Mouse (Mus musculus): ENCODE results near the gene Lrba. TPM values are rescaled to one million over a fixed set of nuclear protein-coding genes. Genes with fewer than 3 reads are reported as not detected.

Lrba gene
- polyA plus RNA-seq, 1 experiment = 5.4 TPM

DNA sequence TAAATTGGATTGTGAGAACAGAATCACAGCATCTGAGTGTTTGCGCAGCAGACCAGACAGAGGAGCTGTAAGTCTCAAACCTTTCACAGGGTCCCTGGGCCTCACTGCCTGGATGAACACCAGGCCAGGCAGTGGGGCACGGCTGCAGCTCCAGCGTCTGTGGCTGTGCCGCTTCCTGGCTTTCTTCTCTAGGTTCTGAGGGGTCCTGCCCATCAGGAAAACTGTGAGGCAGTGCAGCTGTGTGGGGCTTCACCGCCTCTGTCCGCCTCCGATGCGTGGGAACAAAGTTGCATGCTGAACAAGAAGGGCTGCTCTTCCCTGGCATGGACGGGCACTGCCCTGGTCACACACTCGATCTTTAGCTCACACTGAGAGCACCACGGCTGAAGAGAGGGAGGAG, 560.5 kb downstream of the Lrba start:
- no peak for TF ChIP-seq CTCF (IDR thresholded peaks at IDR 0.05; ENCODE audit: control insufficient read depth, insufficient read depth, insufficient replicate concordance, low read depth, low read length)
- no peak for TF ChIP-seq POLR2A (IDR thresholded peaks at IDR 0.05; ENCODE audit: control insufficient read depth, low read depth, low read length)
- Histone ChIP-seq H3K4me3 (ENCODE audit: control insufficient read depth, low read depth, low read length) (no peak overlapping the region), H3K27ac (ENCODE audit: control insufficient read depth, insufficient read depth, low read depth, low read length) (no peak overlapping the region), H3K4me1 (ENCODE audit: control insufficient read depth, insufficient read depth, low read length) (no peaks in the 10 kb centered on the region), H3K36me3 (ENCODE audit: control insufficient read depth, insufficient read depth, low read length) (no peaks in the 10 kb centered on the region), H3K27me3 (ENCODE audit: control insufficient read depth, insufficient read depth, low read length) (no peaks in the 10 kb centered on the region)

DNA sequence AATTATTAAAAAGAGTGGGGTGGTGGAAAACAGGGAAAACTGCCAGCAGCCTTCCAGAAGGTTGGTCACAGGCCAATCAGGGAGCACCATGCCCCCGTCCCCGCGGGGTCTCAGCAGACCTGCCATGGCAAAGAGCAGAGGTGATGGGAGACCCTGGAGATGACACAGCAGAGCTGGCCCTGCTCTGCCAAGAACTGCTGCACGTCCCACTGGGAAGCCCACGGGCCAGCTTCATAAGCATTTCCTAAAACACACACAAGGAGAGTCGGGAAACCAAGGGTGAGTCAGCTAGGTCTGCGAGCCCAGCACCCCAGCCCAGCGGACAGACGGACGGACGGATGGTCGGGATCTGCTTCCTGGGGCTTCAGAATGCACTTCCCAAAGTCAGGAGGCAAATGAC, 561.8 kb downstream of the Lrba start:
- Histone ChIP-seq H3K4me1 (ENCODE audit: control insufficient read depth, insufficient read depth, low read length) (no peaks in the 10 kb centered on the region), H3K27me3 (ENCODE audit: control insufficient read depth, insufficient read depth, low read length) (no peaks in the 10 kb centered on the region), H3K4me3 (ENCODE audit: control insufficient read depth, low read depth, low read length) (no peak overlapping the region), H3K27ac (ENCODE audit: control insufficient read depth, insufficient read depth, low read depth, low read length) (no peak overlapping the region), H3K36me3 (ENCODE audit: control insufficient read depth, insufficient read depth, low read length) (no peaks in the 10 kb centered on the region)
- TF ChIP-seq POLR2A (IDR thresholded peaks at IDR 0.05; ENCODE audit: control insufficient read depth, low read depth, low read length) (no peak), CTCF (IDR thresholded peaks at IDR 0.05; ENCODE audit: control insufficient read depth, insufficient read depth, insufficient replicate concordance, low read depth, low read length) (no peak)

DNA sequence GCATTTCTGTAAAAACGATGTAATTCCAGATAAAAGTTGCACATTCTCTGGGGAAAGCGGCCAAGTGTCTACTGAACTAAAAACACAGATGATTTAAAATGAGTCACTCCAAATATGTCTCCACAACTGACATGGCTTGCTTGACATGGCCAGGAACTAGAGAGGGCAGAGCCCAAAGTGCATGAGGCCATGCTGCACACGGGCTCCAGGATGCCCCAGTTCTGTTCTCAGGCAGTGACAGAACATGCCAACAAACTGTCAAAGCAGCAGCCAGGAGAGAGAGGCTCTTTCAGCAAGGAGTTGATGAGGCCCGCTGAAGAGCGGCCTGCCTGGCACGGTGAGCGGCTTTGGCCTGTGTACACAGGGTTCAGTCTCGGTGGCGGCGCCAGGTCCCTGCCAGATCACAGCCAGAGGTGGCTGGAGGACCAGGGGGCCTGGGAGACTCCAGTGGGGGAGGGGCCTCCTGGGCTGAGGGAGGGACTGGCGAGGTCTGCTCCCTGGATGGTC, 562.4 kb downstream of the Lrba start:
- Histone ChIP-seq H3K4me1 (ENCODE audit: control insufficient read depth, insufficient read depth, low read length) (no peaks in the 10 kb centered on the region), H3K36me3 (ENCODE audit: control insufficient read depth, insufficient read depth, low read length) (no peaks in the 10 kb centered on the region), H3K27me3 (ENCODE audit: control insufficient read depth, insufficient read depth, low read length) (no peaks in the 10 kb centered on the region), H3K27ac (ENCODE audit: control insufficient read depth, insufficient read depth, low read depth, low read length) (no peak overlapping the region), H3K4me3 (ENCODE audit: control insufficient read depth, low read depth, low read length) (no peak overlapping the region)
- TF ChIP-seq POLR2A (IDR thresholded peaks at IDR 0.05; ENCODE audit: control insufficient read depth, low read depth, low read length) (no peak), CTCF (IDR thresholded peaks at IDR 0.05; ENCODE audit: control insufficient read depth, insufficient read depth, insufficient replicate concordance, low read depth, low read length) (no peak)

DNA sequence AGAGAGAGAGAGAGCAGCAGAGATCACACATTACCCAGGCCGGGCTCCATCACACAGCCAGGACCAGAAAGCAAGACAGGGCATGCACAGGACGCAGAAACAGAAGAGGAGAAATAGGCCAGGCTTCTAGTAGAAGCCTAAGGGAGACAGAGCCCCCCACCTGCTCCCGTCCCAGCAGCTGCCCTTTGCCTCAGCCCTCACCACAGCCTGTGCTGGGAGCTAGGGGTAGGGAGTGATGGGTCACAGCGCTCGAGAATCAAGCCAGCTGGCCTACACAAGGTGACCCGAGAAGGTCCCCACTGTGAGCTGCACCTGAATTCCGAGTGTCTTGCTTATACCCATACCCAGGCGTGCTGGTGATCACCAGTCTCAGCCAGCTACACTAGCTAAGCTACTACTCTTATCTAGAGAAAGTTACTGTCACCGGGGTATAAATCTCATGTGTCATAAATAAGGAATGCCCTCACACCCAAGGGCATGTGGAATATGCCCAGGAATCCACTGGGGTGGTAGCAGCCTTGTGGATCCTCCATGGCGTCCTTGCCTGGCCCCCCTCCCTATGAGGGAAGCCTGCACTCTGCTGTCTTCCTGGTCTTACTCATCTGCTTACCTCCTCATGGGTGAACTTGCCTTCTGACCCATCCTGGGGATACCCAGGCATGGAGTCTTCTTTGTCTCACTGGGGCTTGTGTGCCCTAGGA, 563.1 kb downstream of the Lrba start:
- Histone ChIP-seq H3K4me3 (ENCODE audit: control insufficient read depth, low read depth, low read length) (no peak overlapping the region), H3K36me3 (ENCODE audit: control insufficient read depth, insufficient read depth, low read length) (no peaks in the 10 kb centered on the region), H3K27me3 (ENCODE audit: control insufficient read depth, insufficient read depth, low read length) (no peaks in the 10 kb centered on the region), H3K27ac (ENCODE audit: control insufficient read depth, insufficient read depth, low read depth, low read length) (no peak overlapping the region), H3K4me1 (ENCODE audit: control insufficient read depth, insufficient read depth, low read length) (no peaks in the 10 kb centered on the region)
- TF ChIP-seq POLR2A (IDR thresholded peaks at IDR 0.05; ENCODE audit: control insufficient read depth, low read depth, low read length) = no peak
- no peak for TF ChIP-seq CTCF (IDR thresholded peaks at IDR 0.05; ENCODE audit: control insufficient read depth, insufficient read depth, insufficient replicate concordance, low read depth, low read length)

DNA sequence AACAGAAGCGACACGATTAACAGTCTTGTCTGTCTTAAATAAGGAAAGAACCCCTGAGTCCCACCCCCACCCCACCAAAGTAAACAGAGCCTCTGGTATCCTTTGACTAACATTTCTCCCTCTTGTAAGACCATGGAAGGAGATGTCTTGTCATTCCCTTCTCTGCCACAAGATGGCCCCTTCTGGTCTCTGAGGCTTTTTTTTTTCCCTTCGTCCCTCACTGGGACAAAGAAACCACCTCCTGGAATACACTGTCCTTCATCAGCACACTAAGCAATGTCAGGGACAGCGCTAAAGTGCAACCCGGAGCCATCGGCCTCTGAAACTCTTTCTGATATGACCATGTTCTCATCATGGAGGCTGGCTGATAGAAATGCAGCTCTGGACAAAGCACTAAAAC, 564.2 kb downstream of the Lrba start:
- H3K4me1 ChIP-seq (ENCODE audit: control insufficient read depth, insufficient read depth, low read length) = no peaks in the 10 kb centered on the region

DNA sequence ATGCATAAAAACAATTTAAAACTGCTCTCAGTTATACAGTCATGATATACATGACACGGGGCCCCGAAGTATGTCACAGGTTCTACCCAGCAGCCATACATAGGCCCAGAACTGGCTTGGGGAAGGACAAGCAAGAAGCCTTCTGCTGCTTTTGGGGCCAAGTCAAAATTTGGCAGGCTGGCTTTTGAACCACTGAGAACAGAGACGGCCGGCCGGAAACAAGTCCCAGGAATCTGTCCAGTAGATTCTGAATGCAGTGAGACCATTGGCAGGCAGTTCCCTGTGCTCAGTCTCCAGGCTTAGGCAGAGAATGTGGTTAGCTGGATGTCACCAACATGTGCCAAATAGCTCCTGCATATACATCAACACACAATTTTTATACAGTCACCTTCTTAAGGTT, 565.3 kb downstream of the Lrba start:
- no peak overlapping the region for H3K4me3 ChIP-seq (ENCODE audit: control insufficient read depth, low read depth, low read length)
- no peak for TF ChIP-seq POLR2A (IDR thresholded peaks at IDR 0.05; ENCODE audit: control insufficient read depth, low read depth, low read length)
- no peak for TF ChIP-seq CTCF (IDR thresholded peaks at IDR 0.05; ENCODE audit: control insufficient read depth, insufficient read depth, insufficient replicate concordance, low read depth, low read length)
- H3K4me1 ChIP-seq (ENCODE audit: control insufficient read depth, insufficient read depth, low read length) = no peaks in the 10 kb centered on the region
- H3K27ac ChIP-seq (ENCODE audit: control insufficient read depth, insufficient read depth, low read depth, low read length) = no peak overlapping the region
- H3K36me3 ChIP-seq (ENCODE audit: control insufficient read depth, insufficient read depth, low read length) = no peaks in the 10 kb centered on the region
- H3K27me3 ChIP-seq (ENCODE audit: control insufficient read depth, insufficient read depth, low read length) = no peaks in the 10 kb centered on the region

More for the DNA sequence above, 564.2 kb downstream of the Lrba start:
- TF ChIP-seq POLR2A (IDR thresholded peaks at IDR 0.05; ENCODE audit: control insufficient read depth, low read depth, low read length) = no peak
- no peak; the same call in 1 of the 2 replicates for TF ChIP-seq CTCF (IDR thresholded peaks at IDR 0.05; ENCODE audit: control insufficient read depth, insufficient read depth, insufficient replicate concordance, low read depth, low read length)
- no peak overlapping the region for H3K27ac ChIP-seq (ENCODE audit: control insufficient read depth, insufficient read depth, low read depth, low read length)
- no peaks in the 10 kb centered on the region for H3K27me3 ChIP-seq (ENCODE audit: control insufficient read depth, insufficient read depth, low read length)
- no peak overlapping the region for H3K4me3 ChIP-seq (ENCODE audit: control insufficient read depth, low read depth, low read length)
- no peaks in the 10 kb centered on the region for H3K36me3 ChIP-seq (ENCODE audit: control insufficient read depth, insufficient read depth, low read length)

DNA sequence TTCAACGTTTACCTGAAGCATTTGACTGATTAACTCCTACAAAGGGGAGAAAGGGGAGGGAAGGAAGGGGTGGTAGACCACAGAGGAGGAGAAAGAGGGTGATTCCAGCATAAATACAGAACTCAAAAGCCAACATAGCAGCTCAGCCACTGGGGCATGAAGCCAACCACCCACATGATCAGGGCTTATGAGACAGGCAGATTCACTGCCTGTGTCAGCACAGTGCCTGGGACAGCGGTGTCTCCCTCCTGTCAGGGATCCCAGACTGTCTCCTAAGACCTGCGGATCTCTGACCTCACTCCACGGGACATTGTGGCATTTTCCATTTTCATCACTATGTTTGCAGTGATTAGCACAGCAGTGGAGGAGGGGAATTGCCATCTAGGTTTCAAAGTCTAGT, 568.8 kb downstream of the Lrba start:
- no peaks in the 10 kb centered on the region for H3K36me3 ChIP-seq (ENCODE audit: control insufficient read depth, insufficient read depth, low read length)

More for the DNA sequence above, 568.8 kb downstream of the Lrba start:
- Histone ChIP-seq H3K4me3 (ENCODE audit: control insufficient read depth, low read depth, low read length) (no peak overlapping the region), H3K4me1 (ENCODE audit: control insufficient read depth, insufficient read depth, low read length) (no peaks in the 10 kb centered on the region), H3K27me3 (ENCODE audit: control insufficient read depth, insufficient read depth, low read length) (no peaks in the 10 kb centered on the region), H3K27ac (ENCODE audit: control insufficient read depth, insufficient read depth, low read depth, low read length) (no peak overlapping the region)
- no peak for TF ChIP-seq CTCF (IDR thresholded peaks at IDR 0.05; ENCODE audit: control insufficient read depth, insufficient read depth, insufficient replicate concordance, low read depth, low read length)
- TF ChIP-seq POLR2A (IDR thresholded peaks at IDR 0.05; ENCODE audit: control insufficient read depth, low read depth, low read length) = no peak

Measured in testis, adult 2 months (tissue).